Mouse (Mus musculus): ENCODE measurements at regions not wholly inside any gene's neighbourhood (a gene's known extent, or its start where the extent isn't known, plus 50 kb on each side); places are given as distances from the start of the nearest gene placed in this dataset.

DNA sequence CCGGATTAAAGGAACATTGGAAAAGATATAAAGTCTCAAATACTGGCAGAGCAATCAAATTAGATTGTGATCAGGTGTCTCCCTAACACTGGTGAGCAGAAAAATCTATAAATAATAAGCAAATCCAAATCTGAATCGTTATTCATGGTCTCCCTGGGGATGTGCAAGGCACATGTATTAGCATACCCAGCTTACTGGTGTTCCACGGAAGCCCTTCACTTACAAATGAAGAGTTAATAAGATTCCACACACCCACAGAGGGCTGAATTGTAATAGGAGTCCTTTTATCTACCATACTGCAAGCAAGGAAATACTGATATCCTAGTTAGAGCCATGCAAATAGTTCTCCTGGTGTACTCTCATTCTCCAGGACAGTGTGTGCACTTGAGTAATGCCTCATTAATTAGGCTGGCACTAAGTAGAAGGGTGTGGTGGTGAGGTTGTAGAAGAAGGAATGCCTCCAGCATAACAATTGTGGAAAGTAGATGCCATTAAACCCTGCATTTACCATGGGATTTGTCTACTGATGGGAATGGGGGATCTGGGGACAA lies 540.8 kb downstream of the Adra2a start:
- 81% methylated on average over 3 of the region's 3 CpGs for WGBS
- Histone ChIP-seq H3K4me1 (no peaks in the 10 kb centered on the region), H3K27ac (replicated peaks) (no peak overlapping the region), H3K36me3 (replicated peaks) (no peaks in the 10 kb centered on the region), H3K9me3 (no peaks in the 10 kb centered on the region), H3K27me3 (replicated peaks; ENCODE audit: low read depth, poor library complexity, severe bottlenecking) (no peaks in the 10 kb centered on the region), H3K4me3 (no peak overlapping the region)
- no peak for DNase-seq (ENCODE audit: low spot score)

GRCm38 (mm10) chr19:54585326-54585725 lies 541.4 kb downstream of the Adra2a start:
- Histone ChIP-seq H3K4me1 (no peaks in the 10 kb centered on the region), H3K4me3 (no peak overlapping the region), H3K9me3 (no peaks in the 10 kb centered on the region), H3K27me3 (replicated peaks; ENCODE audit: low read depth, poor library complexity, severe bottlenecking) (no peaks in the 10 kb centered on the region), H3K27ac (replicated peaks) (no peak overlapping the region), H3K36me3 (replicated peaks) (no peaks in the 10 kb centered on the region)
- no peak for DNase-seq (ENCODE audit: low spot score)
- WGBS: 51% methylated on average over 1 of the region's 1 CpGs

- no peak overlapping the region for H3K4me3 ChIP-seq
- no peaks in the 10 kb centered on the region for H3K36me3 ChIP-seq (replicated peaks)
- no peak for DNase-seq (ENCODE audit: low spot score)
- H3K4me1 ChIP-seq: no peaks in the 10 kb centered on the region
- 87% methylated on average over 6 of the region's 6 CpGs for WGBS
- H3K27me3 ChIP-seq (replicated peaks; ENCODE audit: low read depth, poor library complexity, severe bottlenecking): no peaks in the 10 kb centered on the region
- no peak overlapping the region for H3K27ac ChIP-seq (replicated peaks)
- H3K9me3 ChIP-seq: no peaks in the 10 kb centered on the region
Measured at GRCm38 (mm10) chr19:54603345-54603744, 523.7 kb downstream of the Gpam start.

DNA sequence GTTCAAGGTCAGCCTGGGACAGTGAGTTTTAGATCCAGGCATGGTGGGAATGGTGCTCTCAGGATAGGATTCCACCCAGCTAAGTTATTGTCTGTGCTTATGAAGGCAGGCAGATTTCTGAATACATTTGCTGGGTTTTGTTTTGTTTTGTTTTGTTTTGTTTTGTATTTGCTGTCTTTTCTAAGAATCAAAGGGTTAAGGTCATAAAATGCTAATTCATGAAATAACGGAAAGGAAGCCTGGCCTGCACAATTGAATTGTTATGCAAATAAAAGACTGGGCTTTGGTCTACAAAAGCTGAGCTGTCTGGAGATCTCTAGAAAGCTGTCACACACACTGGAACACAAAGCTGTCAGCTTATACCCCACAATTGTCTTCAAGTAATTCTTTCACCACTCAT lies 521.7 kb downstream of the Gpam start:
- WGBS: 74% methylated on average over 1 of the region's 1 CpGs

GRCm38 (mm10) chr19:54616924-54617323 lies 510.1 kb downstream of the Gpam start:
- DNase-seq (ENCODE audit: low spot score): no peak
- Histone ChIP-seq H3K4me3 (no peak overlapping the region), H3K9me3 (no peaks in the 10 kb centered on the region), H3K4me1 (no peaks in the 10 kb centered on the region), H3K27me3 (replicated peaks; ENCODE audit: low read depth, poor library complexity, severe bottlenecking) (no peaks in the 10 kb centered on the region), H3K36me3 (replicated peaks) (no peaks in the 10 kb centered on the region), H3K27ac (replicated peaks) (no peak overlapping the region)
- 64% methylated on average over 4 of the region's 4 CpGs for WGBS

More for the DNA sequence above, 521.7 kb downstream of the Gpam start:
- Histone ChIP-seq H3K4me1 (no peaks in the 10 kb centered on the region), H3K4me3 (no peak overlapping the region), H3K27me3 (replicated peaks; ENCODE audit: low read depth, poor library complexity, severe bottlenecking) (no peaks in the 10 kb centered on the region), H3K9me3 (no peaks in the 10 kb centered on the region), H3K36me3 (replicated peaks) (no peaks in the 10 kb centered on the region), H3K27ac (replicated peaks) (no peak overlapping the region)
- no peak for DNase-seq (ENCODE audit: low spot score)
